Mouse (Mus musculus): ENCODE measurements at regions not wholly inside any gene's neighbourhood (a gene's known extent, or its start where the extent isn't known, plus 50 kb on each side); places are given as distances from the start of the nearest gene placed in this dataset.

DNA sequence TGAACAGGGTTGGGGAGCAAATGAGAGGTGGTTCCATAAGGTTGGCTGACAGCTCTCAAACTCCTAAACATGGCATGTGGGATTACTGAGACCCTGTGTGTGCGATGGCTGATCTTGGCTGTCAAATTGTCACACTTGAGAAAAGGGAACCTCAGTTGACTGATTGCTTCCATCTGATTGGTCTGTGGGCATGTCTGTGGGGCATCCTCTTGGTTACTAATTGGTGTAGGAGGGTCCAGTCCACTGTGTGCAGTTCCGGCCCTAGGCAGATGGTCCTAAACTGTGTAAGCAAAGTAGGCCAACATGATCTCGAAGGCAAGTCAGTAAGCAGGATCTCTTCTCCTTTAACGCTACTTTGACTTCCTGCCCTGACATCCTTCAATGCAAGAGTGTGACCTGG is 86.5 kb upstream of the Tut7 start:
- Histone ChIP-seq H3K4me3 (ENCODE audit: insufficient read depth, low read length) (no peak overlapping the region), H3K4me1 (ENCODE audit: control insufficient read depth, insufficient read depth, low read length) (peaks cover 6% of the 10 kb centered on the region), H3K27ac (ENCODE audit: insufficient read depth, low read length) (no peak overlapping the region)
- TF ChIP-seq CTCF (IDR thresholded peaks at IDR 0.05; ENCODE audit: borderline replicate concordance, insufficient read depth, low read length) (no peak), POLR2A (IDR thresholded peaks at IDR 0.05; ENCODE audit: low read depth, low read length) (no peak)

DNA sequence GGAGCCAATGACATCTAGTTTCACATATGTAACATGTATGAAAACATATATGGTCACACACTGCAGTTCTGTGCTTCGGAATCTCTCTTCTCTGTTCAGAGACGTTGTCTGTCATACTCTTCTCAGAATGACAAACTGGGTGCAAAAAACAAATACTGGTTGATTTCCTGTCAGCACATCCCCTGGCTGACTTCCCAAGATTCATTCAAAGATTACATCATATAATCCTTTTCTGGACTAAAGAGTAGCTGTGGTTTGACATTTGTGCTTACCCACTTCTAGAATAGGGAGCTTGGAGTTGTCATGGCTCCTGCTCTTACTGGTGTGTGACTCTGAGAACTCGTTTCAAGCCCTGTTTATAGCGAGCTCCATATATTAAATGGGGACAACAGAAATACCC is 85.8 kb upstream of the Tut7 start:
- peaks cover 6% of the 10 kb centered on the region for H3K4me1 ChIP-seq (ENCODE audit: control insufficient read depth, insufficient read depth, low read length)
- TF ChIP-seq CTCF (IDR thresholded peaks at IDR 0.05; ENCODE audit: borderline replicate concordance, insufficient read depth, low read length) (no peak), POLR2A (IDR thresholded peaks at IDR 0.05; ENCODE audit: low read depth, low read length) (no peak)

DNA sequence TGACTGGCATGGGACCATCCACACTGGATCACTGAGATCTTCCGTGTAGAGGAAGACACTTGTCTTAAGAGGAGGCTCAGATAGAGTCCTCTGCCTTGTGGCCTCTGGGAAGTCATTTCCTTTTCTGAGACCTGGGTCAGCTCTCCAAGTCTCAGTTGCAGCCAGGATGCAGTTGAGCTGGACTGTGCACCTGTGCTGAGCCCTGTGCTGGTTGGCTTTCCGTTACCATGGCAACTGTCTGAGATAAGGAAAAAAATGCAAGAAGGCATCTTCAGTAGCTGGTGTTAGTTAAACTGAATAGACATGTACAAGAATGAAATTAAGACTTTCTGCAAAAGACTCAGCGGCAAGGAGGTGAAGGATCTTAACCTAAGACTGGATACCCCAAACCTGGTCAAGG is 82.5 kb upstream of the Tut7 start:
- H3K4me3 ChIP-seq (ENCODE audit: insufficient read depth, low read length): no peak overlapping the region
- H3K4me1 ChIP-seq (ENCODE audit: control insufficient read depth, insufficient read depth, low read length): peaks cover under 1% of the 10 kb centered on the region
- no peak for TF ChIP-seq CTCF (IDR thresholded peaks at IDR 0.05; ENCODE audit: borderline replicate concordance, insufficient read depth, low read length)
- TF ChIP-seq POLR2A (IDR thresholded peaks at IDR 0.05; ENCODE audit: low read depth, low read length): no peak
- no peak overlapping the region for H3K27ac ChIP-seq (ENCODE audit: insufficient read depth, low read length)

More for the DNA sequence above, 85.8 kb upstream of the Tut7 start:
- Histone ChIP-seq H3K27ac (ENCODE audit: insufficient read depth, low read length) (no peak overlapping the region), H3K4me3 (ENCODE audit: insufficient read depth, low read length) (no peak overlapping the region)

DNA sequence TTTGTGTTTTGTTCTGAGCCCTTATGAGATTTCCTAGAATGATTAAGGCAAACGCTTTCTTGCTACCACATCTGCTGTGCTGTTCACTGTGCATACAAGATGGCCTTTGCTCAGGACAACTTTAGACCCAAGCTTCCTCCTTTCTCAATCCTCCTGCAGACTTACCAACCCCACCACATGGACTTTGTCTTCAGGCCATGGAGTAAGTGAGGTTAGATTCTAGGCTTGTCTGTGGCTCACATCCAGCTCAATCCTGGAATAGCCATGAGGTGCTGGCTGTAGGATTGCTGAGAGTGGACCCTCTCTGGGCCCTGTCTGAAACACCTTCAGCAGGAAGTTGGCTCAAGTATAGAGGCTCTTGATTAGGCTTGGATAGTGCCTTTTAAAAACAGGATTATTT is 81.5 kb upstream of the Tut7 start:
- Histone ChIP-seq H3K27ac (ENCODE audit: insufficient read depth, low read length) (no peak overlapping the region), H3K4me1 (ENCODE audit: control insufficient read depth, insufficient read depth, low read length) (no peaks in the 10 kb centered on the region), H3K4me3 (ENCODE audit: insufficient read depth, low read length) (no peak overlapping the region)
- TF ChIP-seq POLR2A (IDR thresholded peaks at IDR 0.05; ENCODE audit: low read depth, low read length): no peak
- TF ChIP-seq CTCF (IDR thresholded peaks at IDR 0.05; ENCODE audit: borderline replicate concordance, insufficient read depth, low read length): no peak

DNA sequence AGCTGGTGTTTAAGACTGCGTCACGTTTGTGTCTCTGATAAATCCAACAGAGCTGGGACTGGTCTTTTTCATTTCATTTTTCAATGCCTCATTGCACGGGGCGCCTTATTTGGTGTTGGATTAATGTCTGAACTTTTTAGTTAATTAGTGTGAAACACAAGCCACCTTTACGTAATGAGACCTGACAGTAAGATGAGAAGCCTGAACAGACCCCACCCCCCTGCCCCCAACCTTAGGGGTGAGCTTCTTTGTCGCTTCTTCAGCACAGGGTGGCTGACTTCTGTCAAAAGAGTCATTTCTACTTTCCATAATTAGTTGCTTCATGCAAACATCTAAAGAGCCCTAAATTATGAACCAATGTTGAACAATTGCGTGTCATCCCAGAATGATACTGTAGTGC is 76.6 kb upstream of the Tut7 start:
- no peak for TF ChIP-seq POLR2A (IDR thresholded peaks at IDR 0.05; ENCODE audit: low read depth, low read length)
- no peak for TF ChIP-seq CTCF (IDR thresholded peaks at IDR 0.05; ENCODE audit: borderline replicate concordance, insufficient read depth, low read length)
- no peak overlapping the region for H3K27ac ChIP-seq (ENCODE audit: insufficient read depth, low read length)
- H3K4me3 ChIP-seq (ENCODE audit: insufficient read depth, low read length): no peak overlapping the region
- H3K4me1 ChIP-seq (ENCODE audit: control insufficient read depth, insufficient read depth, low read length): no peaks in the 10 kb centered on the region

DNA sequence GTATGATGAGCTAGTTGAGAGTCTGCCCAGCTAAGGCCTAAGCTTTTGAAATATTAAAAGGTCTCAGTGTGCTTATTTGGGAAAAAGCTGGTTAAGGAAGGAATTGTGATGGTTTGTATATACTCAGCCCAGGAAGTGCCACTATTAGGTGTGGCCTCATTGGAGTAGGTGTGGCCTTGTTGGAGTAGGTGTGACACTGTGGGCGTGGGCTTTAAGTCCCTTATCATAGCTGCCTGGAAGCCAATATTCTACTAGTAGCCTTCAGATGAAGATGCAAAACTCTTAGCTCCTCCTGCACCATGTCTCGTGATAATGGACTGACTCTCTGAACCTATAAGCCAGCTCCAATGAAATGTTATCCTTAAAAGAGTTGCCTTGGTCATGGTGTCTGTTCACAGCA is 72.8 kb upstream of the Tut7 start:
- no peak for TF ChIP-seq POLR2A (IDR thresholded peaks at IDR 0.05; ENCODE audit: low read depth, low read length)
- no peak for TF ChIP-seq CTCF (IDR thresholded peaks at IDR 0.05; ENCODE audit: borderline replicate concordance, insufficient read depth, low read length)
- H3K4me3 ChIP-seq (ENCODE audit: insufficient read depth, low read length): no peak overlapping the region
- H3K27ac ChIP-seq (ENCODE audit: insufficient read depth, low read length): no peak overlapping the region
- H3K4me1 ChIP-seq (ENCODE audit: control insufficient read depth, insufficient read depth, low read length): no peaks in the 10 kb centered on the region

DNA sequence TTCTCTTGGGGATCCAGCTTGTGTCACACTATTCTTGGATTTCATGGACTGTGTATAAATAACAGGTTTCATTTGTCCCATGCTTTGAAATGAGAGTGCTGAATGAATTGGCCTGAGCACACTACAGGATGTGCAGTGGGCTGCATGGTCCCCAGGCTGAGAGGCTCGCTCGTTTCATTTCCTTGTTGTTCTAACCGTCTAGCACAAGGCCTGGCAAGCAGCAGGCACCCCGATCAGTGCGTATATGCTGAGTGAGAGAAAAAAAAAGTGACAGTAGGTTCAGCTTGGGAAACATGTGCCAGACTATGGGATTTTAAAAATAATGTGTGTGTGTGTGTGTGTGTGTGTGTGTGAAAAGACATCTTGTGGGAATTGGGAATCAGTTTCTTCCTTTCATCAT is 71.1 kb upstream of the Tut7 start:
- Histone ChIP-seq H3K27ac (ENCODE audit: insufficient read depth, low read length) (no peak overlapping the region), H3K4me3 (ENCODE audit: insufficient read depth, low read length) (no peak overlapping the region), H3K4me1 (ENCODE audit: control insufficient read depth, insufficient read depth, low read length) (0 out of 2 replicates have a peak, but pooled peaks cover 2% of the 10 kb centered on the region)
- TF ChIP-seq POLR2A (IDR thresholded peaks at IDR 0.05; ENCODE audit: low read depth, low read length) (no peak), CTCF (IDR thresholded peaks at IDR 0.05; ENCODE audit: borderline replicate concordance, insufficient read depth, low read length) (no peak)

DNA sequence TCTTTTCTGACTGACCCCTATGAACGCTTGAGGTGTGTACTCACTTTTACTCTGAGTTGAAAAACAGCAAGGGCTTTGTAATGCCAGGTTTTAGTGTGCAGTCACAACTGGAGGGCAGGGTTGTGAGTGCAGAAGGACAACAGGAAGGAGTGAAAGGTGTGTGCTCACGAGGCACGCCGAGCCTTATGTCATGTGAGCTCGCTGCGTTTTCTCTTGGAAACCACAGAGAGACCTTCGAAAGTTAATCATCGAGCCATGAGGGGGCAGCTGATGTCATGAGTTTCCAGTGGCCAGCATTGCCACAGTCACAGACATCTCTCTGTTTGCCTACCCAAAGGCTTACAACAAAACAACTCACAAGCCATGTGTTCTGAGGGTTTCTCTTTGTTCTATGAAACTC is 70.0 kb upstream of the Tut7 start:
- no peak for TF ChIP-seq POLR2A (IDR thresholded peaks at IDR 0.05; ENCODE audit: low read depth, low read length)
- TF ChIP-seq CTCF (IDR thresholded peaks at IDR 0.05; ENCODE audit: borderline replicate concordance, insufficient read depth, low read length): no peak
- no peak overlapping the region for H3K27ac ChIP-seq (ENCODE audit: insufficient read depth, low read length)
- H3K4me3 ChIP-seq (ENCODE audit: insufficient read depth, low read length): no peak overlapping the region
- H3K4me1 ChIP-seq (ENCODE audit: control insufficient read depth, insufficient read depth, low read length): peaks cover 4% of the 10 kb centered on the region; the same call in 1 of the 2 replicates

DNA sequence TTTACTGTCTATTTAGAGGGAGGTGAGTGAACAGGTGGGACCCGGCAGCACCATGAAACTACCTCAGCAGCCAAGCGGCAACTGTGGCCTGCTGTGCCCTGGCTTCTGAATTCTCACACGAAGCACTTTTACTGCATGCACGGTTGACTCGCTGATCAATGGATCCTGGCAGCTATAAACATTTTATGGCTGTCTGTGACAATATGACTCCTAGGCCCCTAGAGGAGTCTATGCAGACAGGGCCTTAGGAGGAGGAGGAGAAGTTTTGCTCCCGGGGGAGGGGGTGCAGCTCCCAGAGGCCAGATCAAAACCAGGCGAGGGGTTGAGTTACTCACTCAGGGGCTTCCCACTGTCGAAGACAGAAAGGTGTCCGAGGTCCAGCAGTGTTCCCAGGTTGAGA is 69.4 kb upstream of the Tut7 start:
- H3K4me1 ChIP-seq (ENCODE audit: control insufficient read depth, insufficient read depth, low read length): peaks cover 9% of the 10 kb centered on the region
- TF ChIP-seq CTCF (IDR thresholded peaks at IDR 0.05; ENCODE audit: borderline replicate concordance, insufficient read depth, low read length): no peak
- TF ChIP-seq POLR2A (IDR thresholded peaks at IDR 0.05; ENCODE audit: low read depth, low read length): no peak
- no peak overlapping the region for H3K27ac ChIP-seq (ENCODE audit: insufficient read depth, low read length)
- no peak overlapping the region for H3K4me3 ChIP-seq (ENCODE audit: insufficient read depth, low read length)

DNA sequence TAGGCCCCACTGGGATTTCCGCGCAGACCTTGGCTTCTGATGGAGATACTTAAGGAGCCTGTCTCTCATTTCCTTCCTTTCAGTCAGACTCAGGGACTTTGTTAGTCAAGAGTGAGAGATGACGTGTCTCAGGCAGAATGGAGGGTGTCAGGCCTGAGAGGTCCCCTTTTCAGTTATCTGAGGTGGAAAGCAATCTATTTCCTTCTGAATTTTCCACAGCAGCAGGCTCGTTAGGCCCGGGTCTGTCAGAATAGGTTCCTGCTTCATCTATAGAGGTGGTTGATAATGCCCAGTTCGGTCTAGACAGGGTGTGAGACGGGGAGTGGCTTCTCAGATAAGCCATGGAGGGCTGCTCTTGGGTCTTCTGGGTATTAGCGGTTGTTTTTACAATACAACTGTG is 68.8 kb upstream of the Tut7 start:
- Histone ChIP-seq H3K4me1 (ENCODE audit: control insufficient read depth, insufficient read depth, low read length) (peaks cover 12% of the 10 kb centered on the region), H3K27ac (ENCODE audit: insufficient read depth, low read length) (no peak overlapping the region)
- TF ChIP-seq CTCF (IDR thresholded peaks at IDR 0.05; ENCODE audit: borderline replicate concordance, insufficient read depth, low read length) (no peak), POLR2A (IDR thresholded peaks at IDR 0.05; ENCODE audit: low read depth, low read length) (no peak)

More for the DNA sequence above, 68.8 kb upstream of the Tut7 start:
- H3K4me3 ChIP-seq (ENCODE audit: insufficient read depth, low read length): no peak overlapping the region
